ENCODE assay signal across 9 mouse cellular contexts in the genomic region with DNA sequence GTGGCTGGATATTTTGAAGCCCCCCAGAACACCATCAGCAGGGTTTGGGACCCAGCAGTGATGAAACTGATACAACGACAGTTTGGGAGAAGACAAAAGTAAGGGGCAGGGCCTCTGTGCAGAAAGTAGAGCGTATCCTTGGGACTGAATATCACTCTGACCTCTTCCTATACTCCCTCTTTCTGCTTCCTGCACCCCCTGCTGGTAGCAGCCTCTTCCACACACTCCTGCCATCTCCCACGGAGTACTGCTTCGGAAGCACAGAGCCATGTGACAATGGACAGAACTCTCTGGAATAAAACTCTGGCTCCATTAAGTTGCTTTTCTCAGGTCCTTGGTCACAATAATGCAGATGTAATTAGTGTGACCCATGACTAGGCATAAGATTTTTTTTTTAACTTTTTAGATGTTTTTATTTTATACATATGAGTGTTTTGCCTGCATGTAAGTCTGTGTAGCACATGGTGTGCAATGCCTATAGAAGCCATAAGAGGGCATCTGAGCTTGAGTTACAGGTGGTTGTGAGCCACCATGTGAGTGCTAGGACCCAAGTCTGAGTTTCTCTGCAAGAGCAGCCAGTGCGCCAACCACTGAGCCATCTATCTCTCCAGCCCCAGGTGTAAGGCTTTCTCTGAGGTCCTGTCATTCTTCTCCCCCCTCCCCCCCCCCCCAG.
DNase-seq lines count a peak whose midpoint lies in the region; ATAC-seq and TF ChIP-seq lines count a peak whose summit lies in the region.
"Had no signal": no experiment of that assay in that cellular context is flagged by ENCODE, and none has a peak within 500 bp of the region (broad histone marks: within the 10 kb centered on the region; RNA-seq: fewer than 3 reads in every experiment).

No protein-coding gene starts in this region.

- H3K4me3 ChIP-seq in heart, embryonic 10.5 days: no peak overlapping the region
- H3K4me3 ChIP-seq in testis, adult 2 months (ENCODE audit: control insufficient read depth, low read depth, low read length): no peak overlapping the region
- no peak overlapping the region for H3K4me3 ChIP-seq in intestine, embryonic 15.5 days (replicated peaks)

- DNase-seq in heart, adult 18-20 months: peak; percentile 14 to 47
- no peak for DNase-seq in heart, embryonic 10.5 days (ENCODE audit: low spot score)
- no peak for DNase-seq in testis, postnatal 14 days (ENCODE audit: low spot score)
- peak; percentile 58 to 78 for DNase-seq in adrenal gland, postnatal 36 days
- peak; percentile 41 for DNase-seq in lung, postnatal 36 days
- no peak for DNase-seq in cerebellum, adult 11-12 months
- DNase-seq: cerebellum, adult 9-10 months had no signal

- 93% methylated on average over 5 of the region's 5 CpGs for WGBS in heart, embryonic 10.5 days
- 90% methylated on average over 5 of the region's 5 CpGs for WGBS in intestine, embryonic 15.5 days

- no peaks in the 10 kb centered on the region for H3K27me3 ChIP-seq in heart, embryonic 10.5 days (ENCODE audit: insufficient read depth, poor library complexity, severe bottlenecking)
- H3K27me3 ChIP-seq in testis, adult 2 months (ENCODE audit: control insufficient read depth, insufficient read depth, low read length): no peaks in the 10 kb centered on the region
- no peaks in the 10 kb centered on the region for H3K27me3 ChIP-seq in intestine, embryonic 15.5 days (replicated peaks)

- H3K4me2 ChIP-seq in intestine, embryonic 15.5 days (replicated peaks): no peak overlapping the region

- no peak for ATAC-seq in intestine, embryonic 15.5 days

- 0 out of 2 replicates have a peak, but pooled peaks cover 8% of the 10 kb centered on the region for H3K4me1 ChIP-seq in heart, embryonic 10.5 days
- H3K4me1 ChIP-seq in testis, adult 2 months (ENCODE audit: control insufficient read depth, insufficient read depth, low read length): no peaks in the 10 kb centered on the region
- peaks cover 9% of the 10 kb centered on the region for H3K4me1 ChIP-seq in intestine, embryonic 15.5 days (replicated peaks)

- peak; percentile 21; the same call in 1 of the 2 replicates for TF ChIP-seq CTCF in testis, adult 2 months (IDR thresholded peaks at IDR 0.05; ENCODE audit: control insufficient read depth, insufficient read depth, insufficient replicate concordance, low read depth, low read length)

- H3K9ac ChIP-seq in intestine, embryonic 15.5 days: no peak overlapping the region

- no peak overlapping the region for H3K27ac ChIP-seq in heart, embryonic 10.5 days
- H3K27ac ChIP-seq in testis, adult 2 months (ENCODE audit: control insufficient read depth, insufficient read depth, low read depth, low read length): no peak overlapping the region
- no peak overlapping the region for H3K27ac ChIP-seq in intestine, embryonic 15.5 days

- H3K9me3 ChIP-seq in heart, embryonic 10.5 days: no peaks in the 10 kb centered on the region
- no peaks in the 10 kb centered on the region for H3K9me3 ChIP-seq in intestine, embryonic 15.5 days

- H3K36me3 ChIP-seq in heart, embryonic 10.5 days: peaks cover 14% of the 10 kb centered on the region
- no peaks in the 10 kb centered on the region for H3K36me3 ChIP-seq in testis, adult 2 months (ENCODE audit: control insufficient read depth, insufficient read depth, low read length)
- H3K36me3 ChIP-seq in intestine, embryonic 15.5 days: no peaks in the 10 kb centered on the region

- no peak for TF ChIP-seq POLR2A in testis, adult 2 months (IDR thresholded peaks at IDR 0.05; ENCODE audit: control insufficient read depth, low read depth, low read length)

Comparison
In these comparisons a context has a peak if more than half of its experiments do, and no peak if none do; other contexts are left out.
1. DNase-seq: peak in heart, adult 18-20 months (2 of 2), adrenal gland, postnatal 36 days (2 of 2) and lung, postnatal 36 days (single experiment); none in heart, embryonic 10.5 days (single experiment), testis, postnatal 14 days (single experiment) and cerebellum, adult 11-12 months (single experiment).